Mouse (Mus musculus) liver, postnatal 0 days (tissue): ENCODE data around the gene Fbxw19. TPM values are rescaled to one million over a fixed set of nuclear protein-coding genes. Genes with fewer than 3 reads are reported as not detected.
"Not testable (repeated sequence)": the region's sequence is repeated elsewhere in the genome, so short reads cannot be mapped to it uniquely, and the experiment has no call there.

Experiments
- ATAC-seq: fragments of 200-750 bp; cut with Nextera tagmentation; 2 replicates; pipeline ENCODE4 v1.8.0; 2017; ENCODE audit warnings: mild to moderate bottlenecking, moderate library complexity
- DNase-seq: peaks from one replicate; pipeline ENCODE4 v3.0.0-alpha.2; 2016
- H3K27ac ChIP-seq: fragments of 300-500 bp; sonication (generic); 2 replicates; pipeline ENCODE4 v1.5.1; 2014; ENCODE audit warnings: antibody characterized with exemption, moderate library complexity, mild to moderate bottlenecking, low read depth
- H3K27me3 ChIP-seq: fragments of 300-500 bp; sonication (generic); 2 replicates; pipeline ENCODE4 v1.6.1; 2014; ENCODE audit warnings: low read length, control low read depth, mixed read lengths; ENCODE audit not compliant: insufficient read depth
- H3K36me3 ChIP-seq: fragments of 300-500 bp; sonication (generic); replicated peaks from 2 replicates; pipeline ENCODE4 v1.6.1; 2014; ENCODE audit warnings: mild to moderate bottlenecking, control low read depth, low read length, moderate library complexity, mixed read lengths; ENCODE audit not compliant: insufficient read depth
- H3K4me1 ChIP-seq: fragments of 300-500 bp; sonication (generic); 2 replicates; pipeline ENCODE4 v1.6.1; 2014; ENCODE audit warnings: antibody characterized with exemption, mild to moderate bottlenecking, control low read depth; ENCODE audit not compliant: insufficient read depth
- H3K4me2 ChIP-seq: fragments of 300-500 bp; sonication (generic); 2 replicates; pipeline ENCODE4 v1.6.1; 2014; ENCODE audit warnings: low read depth, mild to moderate bottlenecking, low read length, moderate library complexity, mixed read lengths
- H3K4me3 ChIP-seq: fragments of 300-500 bp; sonication (generic); 2 replicates; pipeline ENCODE4 v1.5.1; 2014; ENCODE audit warnings: low read depth, low read length
- H3K9ac ChIP-seq: fragments of 300-500 bp; sonication (generic); replicated peaks from 2 replicates; pipeline ENCODE4 v1.6.1; 2014; ENCODE audit warnings: mild to moderate bottlenecking, moderate library complexity
- H3K9me3 ChIP-seq: fragments of 300-500 bp; sonication (generic); 2 replicates; pipeline ENCODE4 v1.6.1; 2016; ENCODE audit warnings: mild to moderate bottlenecking, control low read depth, low read length, mixed read lengths
- CTCF ChIP-seq: sonication (generic); IDR thresholded peaks from 2 replicates; pipeline ENCODE4 v1.5.1; 2016; ENCODE audit warnings: antibody characterized with exemption, low read depth
- EP300 ChIP-seq: IDR thresholded peaks from 2 replicates; pipeline ENCODE4 v1.6.1; 2016; ENCODE audit warnings: antibody characterized with exemption, low read depth, mild to moderate bottlenecking
- WGBS: fragments of 180-500 bp; shearing (Covaris S2); extraction: QIAGEN DNeasy Blood & Tissue Kit; methylation state at CpG from one replicate; pipeline ENCODE4 v1.1.7; 2014; ENCODE audit not compliant: insufficient replicate concordance; 5-methylcytosine and 5-hydroxymethylcytosine counted together
- polyA plus RNA-seq: library from polyadenylated mRNA; unstranded; fragments of >200 nt; fragmentation: Nextera tagmentation; extraction: Ambion mirVana; gene quantifications from 2 replicates; pipeline ENCODE4 v1.2.1, GENCODE M21; 2015

Fbxw19 gene
- not detected in 2 replicates for polyA plus RNA-seq

DNA sequence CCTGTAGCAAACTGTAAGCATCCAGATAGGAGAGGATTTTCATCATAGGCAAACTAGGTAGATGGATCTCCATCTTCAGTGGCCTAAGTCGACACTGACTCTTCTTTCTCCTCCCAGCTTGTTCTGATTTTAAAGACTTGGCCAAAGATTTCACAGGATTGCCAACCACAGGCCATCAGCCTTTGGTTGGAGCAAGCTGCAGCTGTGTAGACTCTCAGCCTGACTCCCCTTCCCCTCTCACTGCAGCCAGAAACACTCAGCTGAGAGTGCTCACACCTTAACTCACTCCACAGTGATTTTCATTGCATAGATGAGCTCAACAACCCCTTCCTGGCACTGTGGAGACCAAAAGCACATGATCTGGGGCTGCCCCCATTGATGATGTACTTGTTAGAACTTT lies at the start of gene Fbxw19:
Fbxw19 (minus strand) TSS at position 101 of the 400 bp plus-strand sequence.
- not testable (repeated sequence) for ATAC-seq, DNase-seq
- 75% methylated on average over 1 of the region's 1 CpGs for WGBS

DNA sequence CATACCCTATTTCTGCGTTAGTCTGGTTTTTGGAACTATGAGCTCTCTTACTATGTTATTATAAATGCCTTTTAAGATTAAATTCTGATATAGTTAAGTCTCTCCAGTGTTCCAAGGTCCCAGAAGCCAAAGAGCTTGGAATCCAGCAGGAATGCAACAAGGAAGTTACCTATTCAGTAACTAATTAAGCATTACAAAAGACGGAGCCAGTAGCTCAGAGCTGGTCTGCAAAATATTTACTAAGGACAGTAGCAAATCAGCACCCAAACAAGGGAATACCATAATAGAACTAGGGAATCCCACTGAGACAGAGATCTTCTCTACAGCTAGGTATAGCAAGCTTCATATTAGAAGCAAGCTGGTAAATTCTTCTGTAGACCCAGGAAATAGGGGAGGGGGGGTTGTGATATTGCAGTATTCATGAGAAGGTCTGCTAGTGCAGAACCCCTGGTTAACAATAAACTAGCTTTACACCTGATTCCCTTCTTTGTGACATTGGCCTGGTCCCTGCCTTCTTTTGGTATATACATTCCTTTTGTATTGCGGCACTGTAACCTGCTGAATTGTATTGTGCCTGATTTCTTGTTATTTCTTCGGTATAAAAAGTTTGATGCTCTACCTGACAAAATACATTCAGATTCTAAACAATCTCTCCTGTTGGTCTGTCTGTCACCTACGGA lies 27.9 kb upstream of the Fbxw19 start:
- no peak overlapping the region for H3K9ac ChIP-seq
- WGBS: 70% methylated on average over 5 of the region's 5 CpGs
- H3K4me3 ChIP-seq: no peak overlapping the region
- DNase-seq: no peak
- H3K27ac ChIP-seq: no peak overlapping the region
- no peaks in the 10 kb centered on the region for H3K27me3 ChIP-seq
- no peaks in the 10 kb centered on the region for H3K4me1 ChIP-seq
- TF ChIP-seq EP300 (no peak), CTCF (no peak)
- no peaks in the 10 kb centered on the region for H3K9me3 ChIP-seq
- no peaks in the 10 kb centered on the region for H3K36me3 ChIP-seq
- H3K4me2 ChIP-seq: no peak overlapping the region
- ATAC-seq: no peak

More for the DNA sequence above, at the start of gene Fbxw19:
- H3K9ac ChIP-seq, H3K9me3 ChIP-seq, H3K4me3 ChIP-seq, H3K4me1 ChIP-seq, H3K4me2 ChIP-seq, H3K27ac ChIP-seq, H3K27me3 ChIP-seq, H3K36me3 ChIP-seq: not testable (repeated sequence)

DNA sequence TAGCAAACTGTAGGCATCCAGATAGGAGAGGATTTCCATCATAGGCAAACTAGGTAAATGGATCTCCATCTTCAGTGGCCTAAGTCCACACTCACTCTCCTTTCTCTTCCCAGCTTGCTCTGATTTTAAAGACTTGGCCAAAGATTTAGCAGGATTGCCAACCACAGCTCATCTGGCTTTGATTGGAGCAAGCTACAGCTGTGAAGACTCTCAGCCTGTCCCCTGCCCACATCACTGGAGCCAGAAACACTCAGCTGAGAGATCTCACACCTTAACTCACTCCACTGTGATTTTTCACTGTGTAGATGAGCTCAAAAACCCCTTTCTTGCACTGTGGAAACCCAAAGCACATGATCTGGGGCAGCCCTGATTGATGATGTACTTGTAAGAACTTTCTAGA lies 46.6 kb downstream of the Fbxw19 start, which contains the start of gene Fbxw16:
Fbxw16 (minus strand) TSS at position 101 of the 400 bp plus-strand sequence.
- TF ChIP-seq CTCF: no peak
- TF ChIP-seq EP300: no peak
- H3K9ac ChIP-seq: no peak within 1 kb of the TSS
- no peaks in the 10 kb centered on the region for H3K36me3 ChIP-seq
- H3K4me3 ChIP-seq: no peak within 1 kb of the TSS
- H3K27ac ChIP-seq: no peak within 1 kb of the TSS
- ATAC-seq (no peak), DNase-seq (no peak)
- H3K9me3 ChIP-seq: no peaks in the 10 kb centered on the region
- no peaks in the 10 kb centered on the region for H3K27me3 ChIP-seq
- H3K4me2 ChIP-seq: no peak within 1 kb of the TSS
- no peaks in the 10 kb centered on the region for H3K4me1 ChIP-seq

- Histone ChIP-seq H3K27ac (no peak overlapping the region), H3K9me3 (no peaks in the 10 kb centered on the region), H3K9ac (no peak overlapping the region), H3K4me3 (no peak overlapping the region), H3K36me3 (no peaks in the 10 kb centered on the region), H3K27me3 (no peaks in the 10 kb centered on the region), H3K4me2 (no peak overlapping the region), H3K4me1 (no peaks in the 10 kb centered on the region)
- WGBS: 93% methylated on average over 1 of the region's 1 CpGs
- TF ChIP-seq CTCF (no peak), EP300 (no peak)
- ATAC-seq (no peak), DNase-seq (no peak)
Observed at GRCm38 (mm10) chr9:109432956-109433355, 62.7 kb downstream of the Fbxw19 start.

Other genes with a start within 250 kb of the Fbxw19 start
- gene Fbxw14, start 208.2 kb downstream of the Fbxw19 start, polyA plus RNA-seq: not detected in 2 replicates
- gene Fbxw28, start 156.2 kb downstream of the Fbxw19 start, polyA plus RNA-seq: not detected in 2 replicates
- not detected in 2 replicates for gene Fbxw22, start 91.6 kb downstream of the Fbxw19 start, polyA plus RNA-seq
- gene Fbxw16, start 46.7 kb downstream of the Fbxw19 start, polyA plus RNA-seq: not detected in 2 replicates
- gene Fbxw15, start 72.4 kb upstream of the Fbxw19 start, polyA plus RNA-seq: not detected in 2 replicates
- gene Fbxw24, start 130.2 kb upstream of the Fbxw19 start, polyA plus RNA-seq: not detected in 2 replicates
- not detected in 2 replicates for gene Fbxw25, start 168.8 kb upstream of the Fbxw19 start, polyA plus RNA-seq
- gene Fbxw18, start 206.8 kb upstream of the Fbxw19 start, polyA plus RNA-seq: not detected in 2 replicates